Mouse (Mus musculus) lung, embryonic 16.5 days (tissue): ENCODE results near the gene Rora. TPM values are rescaled to one million over a fixed set of nuclear protein-coding genes. Genes with fewer than 3 reads are reported as not detected.

Source experiments
- ATAC-seq: fragments of 200-750 bp; cut with Nextera tagmentation; 2 replicates; pipeline ENCODE4 v1.8.0; 2017; ENCODE audit warnings: low read depth, mild to moderate bottlenecking, moderate library complexity
- H3K27ac ChIP-seq: fragments of 300-500 bp; sonication (generic); 2 replicates; pipeline ENCODE4 v1.5.1; 2014; ENCODE audit warnings: mild to moderate bottlenecking, control low read depth, low read length
- H3K27me3 ChIP-seq: fragments of 300-500 bp; sonication (generic); 2 replicates; pipeline ENCODE4 v1.6.1; 2014; ENCODE audit warnings: low read depth, low read length, mixed read lengths; ENCODE audit not compliant: control insufficient read depth, insufficient read depth
- H3K36me3 ChIP-seq: fragments of 300-500 bp; sonication (generic); 2 replicates; pipeline ENCODE4 v1.6.1; 2014; ENCODE audit warnings: low read length; ENCODE audit not compliant: control insufficient read depth, insufficient read depth
- H3K4me1 ChIP-seq: fragments of 300-500 bp; sonication (generic); replicated peaks from 2 replicates; pipeline ENCODE4 v1.6.1; 2014; ENCODE audit warnings: low read length, mixed read lengths; ENCODE audit not compliant: control insufficient read depth, insufficient read depth
- H3K4me2 ChIP-seq: fragments of 300-500 bp; sonication (generic); 2 replicates; pipeline ENCODE4 v1.6.1; 2014; ENCODE audit warnings: low read depth, low read length, control low read depth
- H3K4me3 ChIP-seq: fragments of 300-500 bp; sonication (generic); 2 replicates; pipeline ENCODE4 v1.5.1; 2014; ENCODE audit warnings: mild to moderate bottlenecking, low read length, control low read depth
- H3K9ac ChIP-seq: fragments of 300-500 bp; sonication (generic); 2 replicates; pipeline ENCODE4 v1.6.1; 2014; ENCODE audit warnings: low read length, control low read depth
- H3K9me3 ChIP-seq: fragments of 300-500 bp; sonication (generic); 2 replicates; pipeline ENCODE4 v1.6.1; 2016; ENCODE audit warnings: low read length; ENCODE audit not compliant: control insufficient read depth
- WGBS: fragments of 180-500 bp; shearing (Covaris S2); extraction: QIAGEN DNeasy Blood & Tissue Kit; methylation state at CpG from one replicate; pipeline ENCODE4 v1.1.7; 2014; 5-methylcytosine and 5-hydroxymethylcytosine counted together
- polyA plus RNA-seq: library from polyadenylated mRNA; unstranded; fragments of >200 nt; fragmentation: Nextera tagmentation; extraction: Ambion mirVana; gene quantifications from 2 replicates; pipeline ENCODE4 v1.2.1, GENCODE M21; 2015

The Rora gene
- polyA plus RNA-seq, 1 experiment from 2014 or later: 8.4 TPM

- H3K4me3 ChIP-seq: no peak overlapping the region
- H3K36me3 ChIP-seq: peaks cover 18% of the 10 kb centered on the region
- 72% methylated on average over 3 of the region's 3 CpGs for WGBS
- peak overlapping the region; percentile 82 for H3K27ac ChIP-seq
- H3K27me3 ChIP-seq: no peaks in the 10 kb centered on the region
- ATAC-seq: no peak
- no peak overlapping the region for H3K4me2 ChIP-seq
- peaks cover 4% of the 10 kb centered on the region; the same call in 1 of the 2 replicates for H3K4me1 ChIP-seq
- no peaks in the 10 kb centered on the region for H3K9me3 ChIP-seq
- H3K9ac ChIP-seq: no peak overlapping the region
Measured at GRCm38 (mm10) chr9:69430531-69430930, 776.9 kb downstream of the Rora start.

- WGBS: 42% methylated on average over 6 of the region's 6 CpGs
- Histone ChIP-seq H3K27me3 (no peaks in the 10 kb centered on the region), H3K4me2 (peak overlapping the region; percentile 25; the same call in 1 of the 2 replicates), H3K9ac (peak overlapping the region; percentile 28; the same call in 1 of the 2 replicates), H3K9me3 (no peaks in the 10 kb centered on the region), H3K4me1 (peaks cover 4% of the 10 kb centered on the region; the same call in 1 of the 2 replicates), H3K4me3 (peak overlapping the region; percentile 13; the same call in 1 of the 2 replicates), H3K27ac (peak overlapping the region; percentile 92), H3K36me3 (peaks cover 11% of the 10 kb centered on the region)
- ATAC-seq: peak; percentile 93
Measured at GRCm38 (mm10) chr9:69431863-69432555, 778.4 kb downstream of the Rora start.

DNA sequence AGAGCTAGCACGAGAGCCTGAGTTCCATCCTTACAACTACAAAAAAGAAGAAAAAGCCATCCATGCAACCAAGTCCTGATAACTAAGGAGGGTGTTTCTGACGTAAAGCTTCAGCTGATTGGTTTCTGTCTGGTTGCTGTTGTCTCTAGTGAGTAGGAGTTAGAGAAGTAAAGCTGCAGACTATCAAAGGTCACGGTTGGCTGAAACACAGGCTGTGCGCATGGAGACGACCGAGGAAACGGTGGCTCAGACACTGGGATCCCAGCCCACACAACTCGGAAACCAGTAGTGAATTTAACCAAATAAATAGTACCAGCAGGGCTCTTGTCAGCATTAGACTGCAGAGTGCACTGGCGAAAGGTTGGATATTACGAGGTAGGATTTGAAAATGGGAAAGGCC lies 781.6 kb downstream of the Rora start:
- H3K9ac ChIP-seq: no peak overlapping the region
- no peak for ATAC-seq
- no peaks in the 10 kb centered on the region for H3K27me3 ChIP-seq
- peaks cover 10% of the 10 kb centered on the region for H3K4me1 ChIP-seq
- no peak overlapping the region for H3K4me2 ChIP-seq
- no peak overlapping the region for H3K4me3 ChIP-seq
- H3K9me3 ChIP-seq: no peaks in the 10 kb centered on the region
- H3K36me3 ChIP-seq: peaks cover 5% of the 10 kb centered on the region
- H3K27ac ChIP-seq: no peak overlapping the region
- 77% methylated on average over 10 of the region's 10 CpGs for WGBS

DNA sequence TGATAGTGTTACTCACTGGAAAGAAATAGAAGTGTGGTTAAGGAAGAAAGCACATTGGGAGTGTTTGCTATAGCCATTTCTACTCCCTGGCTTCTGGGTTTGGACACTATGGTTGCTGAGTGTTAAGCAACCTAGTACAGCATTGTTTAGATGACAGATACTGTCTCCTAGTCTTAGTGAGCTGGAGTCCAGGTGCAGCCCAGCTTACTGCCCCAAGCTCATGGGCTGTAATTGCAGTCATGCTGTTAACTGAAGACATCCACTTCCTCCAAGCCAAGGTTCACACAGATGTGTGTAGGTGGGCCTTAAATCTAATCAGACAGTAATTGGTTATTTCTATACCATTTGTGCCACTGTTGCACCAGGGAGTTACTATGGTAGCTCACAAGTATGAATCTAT lies 782.1 kb downstream of the Rora start:
- no peak overlapping the region for H3K27ac ChIP-seq
- H3K27me3 ChIP-seq: no peaks in the 10 kb centered on the region
- no peak overlapping the region for H3K4me3 ChIP-seq
- no peaks in the 10 kb centered on the region for H3K9me3 ChIP-seq
- H3K9ac ChIP-seq: no peak overlapping the region
- peaks cover 8% of the 10 kb centered on the region for H3K4me1 ChIP-seq
- ATAC-seq: no peak
- peaks cover 5% of the 10 kb centered on the region for H3K36me3 ChIP-seq
- no peak overlapping the region for H3K4me2 ChIP-seq
